Mouse (Mus musculus) midbrain, embryonic 11.5 days (tissue): ENCODE measurements around the gene F10. TPM values are rescaled to one million over a fixed set of nuclear protein-coding genes. Genes with fewer than 3 reads are reported as not detected.
"Not testable (repeated sequence)": the region's sequence is repeated elsewhere in the genome, so short reads cannot be mapped to it uniquely, and the experiment has no call there.

ENCODE experiments used
- ATAC-seq: fragments of 200-750 bp; cut with Nextera tagmentation; 2 replicates; pipeline ENCODE4 v1.8.0; 2017; ENCODE audit warnings: moderate TSS enrichment, moderate library complexity; ENCODE audit not compliant: low FRiP score
- DNase-seq: peaks from one replicate; pipeline ENCODE4 v3.0.0; 2015; ENCODE audit warnings: low spot score; ENCODE audit errors: missing footprints
- H3K27ac ChIP-seq: fragments of 300-500 bp; sonication (generic); 2 replicates; pipeline ENCODE4 v1.5.1; 2014; ENCODE audit warnings: low read depth, low read length
- H3K27me3 ChIP-seq: fragments of 300-500 bp; sonication (generic); 2 replicates; pipeline ENCODE4 v1.6.1; 2014; ENCODE audit warnings: mild to moderate bottlenecking, low read length, moderate library complexity, mixed read lengths; ENCODE audit not compliant: control insufficient read depth, insufficient read depth
- H3K36me3 ChIP-seq: fragments of 300-500 bp; sonication (generic); 2 replicates; pipeline ENCODE4 v1.6.1; 2014; ENCODE audit warnings: mild to moderate bottlenecking, low read length, moderate library complexity, mixed read lengths; ENCODE audit not compliant: control insufficient read depth, insufficient read depth
- H3K4me1 ChIP-seq: fragments of 300-500 bp; sonication (generic); 2 replicates; pipeline ENCODE4 v1.6.1; 2014; ENCODE audit warnings: low read length; ENCODE audit not compliant: control insufficient read depth, insufficient read depth
- H3K4me2 ChIP-seq: fragments of 300-500 bp; sonication (generic); 2 replicates; pipeline ENCODE4 v1.6.1; 2014; ENCODE audit warnings: mild to moderate bottlenecking, moderate library complexity
- H3K4me3 ChIP-seq: fragments of 300-500 bp; sonication (generic); 2 replicates; pipeline ENCODE4 v1.5.1; 2014; ENCODE audit warnings: low read depth, low read length
- H3K9ac ChIP-seq: fragments of 300-500 bp; sonication (generic); 2 replicates; pipeline ENCODE4 v1.6.1; 2014; ENCODE audit warnings: low read length
- H3K9me3 ChIP-seq: fragments of 300-500 bp; sonication (generic); 2 replicates; pipeline ENCODE4 v1.6.1; 2016; ENCODE audit warnings: low read length; ENCODE audit not compliant: control insufficient read depth
- WGBS: fragments of 180-500 bp; shearing (Covaris S2); extraction: QIAGEN DNeasy Blood & Tissue Kit; methylation state at CpG from one replicate; pipeline ENCODE4 v1.1.7; 2014; 5-methylcytosine and 5-hydroxymethylcytosine counted together
- polyA plus RNA-seq: library from polyadenylated mRNA; unstranded; fragments of >200 nt; fragmentation: Nextera tagmentation; extraction: Ambion mirVana; gene quantifications from 2 replicates; pipeline ENCODE4 v1.2.1, GENCODE M21; 2014

The F10 gene
- polyA plus RNA-seq, 1 experiment from 2014 or later: 0.78 TPM

- not testable (repeated sequence) for H3K9ac ChIP-seq, DNase-seq, H3K4me3 ChIP-seq, H3K4me2 ChIP-seq, ATAC-seq, H3K4me1 ChIP-seq, H3K27ac ChIP-seq, H3K9me3 ChIP-seq, H3K27me3 ChIP-seq
- H3K36me3 ChIP-seq: peaks cover 28% of the 10 kb centered on the region
- WGBS: 91% methylated on average over 1 of the region's 1 CpGs
Measured at GRCm38 (mm10) chr8:13075579-13075978, 38.5 kb downstream of the F10 start.

- H3K27me3 ChIP-seq: no peaks in the 10 kb centered on the region
Measured at GRCm38 (mm10) chr8:13077542-13077941, 40.4 kb downstream of the F10 start.

GRCm38 (mm10) chr8:13104691-13105086, 67.6 kb downstream of the F10 start:
- peak; percentile 65 for ATAC-seq
- Histone ChIP-seq H3K4me3 (peak overlapping the region; percentile 96), H3K27me3 (no peaks in the 10 kb centered on the region), H3K4me1 (peaks cover 14% of the 10 kb centered on the region), H3K9ac (peak overlapping the region; percentile 94), H3K36me3 (no peaks in the 10 kb centered on the region), H3K27ac (peak overlapping the region; percentile 10), H3K4me2 (peak overlapping the region; percentile 67), H3K9me3 (no peaks in the 10 kb centered on the region)
- WGBS: under 1% methylated on average over 45 of the region's 45 CpGs
- DNase-seq: peak; percentile 97

More at GRCm38 (mm10) chr8:13077542-13077941, 40.4 kb downstream of the F10 start:
- no peak overlapping the region for H3K4me2 ChIP-seq
- H3K36me3 ChIP-seq: peaks cover 35% of the 10 kb centered on the region
- ATAC-seq (no peak), DNase-seq (no peak)
- H3K9me3 ChIP-seq: no peaks in the 10 kb centered on the region
- WGBS: 89% methylated on average over 7 of the region's 7 CpGs
- H3K9ac ChIP-seq: no peak overlapping the region
- no peaks in the 10 kb centered on the region for H3K4me1 ChIP-seq
- no peak overlapping the region for H3K27ac ChIP-seq
- no peak overlapping the region for H3K4me3 ChIP-seq

- Histone ChIP-seq H3K27me3 (no peaks in the 10 kb centered on the region), H3K9ac (peak within 1 kb of the TSS; percentile 94), H3K4me2 (peak within 1 kb of the TSS; percentile 67), H3K4me1 (peaks cover 14% of the 10 kb centered on the region), H3K9me3 (no peaks in the 10 kb centered on the region), H3K27ac (peak within 1 kb of the TSS; percentile 56), H3K4me3 (peak within 1 kb of the TSS; percentile 96), H3K36me3 (no peaks in the 10 kb centered on the region)
- under 1% methylated on average over 78 of the region's 87 CpGs for WGBS
- peak; percentile 97 for ATAC-seq
- peak; percentile 99 for DNase-seq
Measured at GRCm38 (mm10) chr8:13105087-13105881, 68.2 kb downstream of the F10 start, which contains the start of the genes Pcid2 and Cul4a. Gene Pcid2, minus strand, starts transcription at chr8:13105459. Gene Cul4a, plus strand, starts transcription at chr8:13105621.

- H3K9ac ChIP-seq: peak overlapping the region; percentile 91
- peak; percentile 67 for ATAC-seq
- H3K27me3 ChIP-seq: no peaks in the 10 kb centered on the region
- DNase-seq: peak; percentile 91
- peak overlapping the region; percentile 67 for H3K4me2 ChIP-seq
- H3K9me3 ChIP-seq: no peaks in the 10 kb centered on the region
- peak overlapping the region; percentile 96 for H3K4me3 ChIP-seq
- H3K36me3 ChIP-seq: no peaks in the 10 kb centered on the region
- peak overlapping the region; percentile 56; the same call in 1 of the 2 replicates for H3K27ac ChIP-seq
- WGBS: under 1% methylated on average over 51 of the region's 63 CpGs
- H3K4me1 ChIP-seq: peaks cover 14% of the 10 kb centered on the region
Measured at GRCm38 (mm10) chr8:13105908-13106551, 68.9 kb downstream of the F10 start.

Other genes starting within 250 kb of the F10 start
- 44.2 and 46.0 TPM in 2 replicates for gene Mcf2l, start 163.5 kb upstream of the F10 start, polyA plus RNA-seq
- gene F7, start 11.3 kb upstream of the F10 start, polyA plus RNA-seq: 0.07 and 0.14 TPM in 2 replicates
- 0.12 and 0.40 TPM in 2 replicates for gene Proz, start 23.6 kb downstream of the F10 start, polyA plus RNA-seq
- gene Pcid2, start 68.2 kb downstream of the F10 start, polyA plus RNA-seq: 51.5 and 58.3 TPM in 2 replicates
- gene Cul4a, start 68.3 kb downstream of the F10 start, polyA plus RNA-seq: 89.7 and 90.1 TPM in 2 replicates
- 274 and 282 TPM in 2 replicates for gene Lamp1, start 121.9 kb downstream of the F10 start, polyA plus RNA-seq
- 20.9 and 22.0 TPM in 2 replicates for gene Grtp1, start 163.3 kb downstream of the F10 start, polyA plus RNA-seq
- gene Adprhl1, start 216.9 kb downstream of the F10 start, polyA plus RNA-seq: not detected in 2 replicates